8 mouse cellular contexts compared by ENCODE assay signal in genomic region chr6:29272312-29273072, GRCm38 (mm10). TPM values are rescaled to one million over a fixed set of nuclear protein-coding genes. Genes with fewer than 3 reads are reported as not detected.
DNase-seq lines count a peak whose midpoint lies in the region; ATAC-seq and TF ChIP-seq lines count a peak whose summit lies in the region.

TSS of gene Hilpda (plus strand) at chr6:29272488.

- peak; percentile 74; the same call in 1 of the 2 replicates for TF ChIP-seq EP300 in heart, adult 2 months (IDR thresholded peaks at IDR 0.05; ENCODE audit: insufficient read depth, low read depth, low read length)

- WGBS in embryonic facial prominence, embryonic 13.5 days, result under 1% methylated on average over 46 of the region's 46 CpGs
- under 1% methylated on average over 46 of the region's 46 CpGs for WGBS in heart, adult 2 months
- under 1% methylated on average over 46 of the region's 46 CpGs for WGBS in limb, embryonic 13.5 days
- WGBS in midbrain, embryonic 16.5 days, result under 1% methylated on average over 45 of the region's 46 CpGs

- peaks cover 18% of the 10 kb centered on the region for H3K4me1 ChIP-seq in embryonic facial prominence, embryonic 13.5 days
- peaks cover 4% of the 10 kb centered on the region for H3K4me1 ChIP-seq in heart, adult 2 months (ENCODE audit: control insufficient read depth, insufficient read depth, low read length)
- H3K4me1 ChIP-seq in limb, embryonic 13.5 days, result peaks cover 13% of the 10 kb centered on the region
- peaks cover 10% of the 10 kb centered on the region for H3K4me1 ChIP-seq in midbrain, embryonic 16.5 days (ENCODE audit: control insufficient read depth, insufficient read depth, low read length)

- H3K9ac ChIP-seq in embryonic facial prominence, embryonic 13.5 days, result peak within 1 kb of the TSS; percentile 82
- H3K9ac ChIP-seq in heart, adult 2 months (ENCODE audit: low read depth, low read length), result peak within 1 kb of the TSS; percentile 69
- H3K9ac ChIP-seq in limb, embryonic 13.5 days, result peak within 1 kb of the TSS; percentile 79
- peak within 1 kb of the TSS; percentile 85 for H3K9ac ChIP-seq in midbrain, embryonic 16.5 days (ENCODE audit: low read depth, low read length)

- peak within 1 kb of the TSS; percentile 65 for H3K4me3 ChIP-seq in embryonic facial prominence, embryonic 13.5 days
- peak within 1 kb of the TSS; percentile 64 for H3K4me3 ChIP-seq in heart, adult 2 months
- peak within 1 kb of the TSS; percentile 59 for H3K4me3 ChIP-seq in limb, embryonic 13.5 days
- peak within 1 kb of the TSS; percentile 72 for H3K4me3 ChIP-seq in midbrain, embryonic 16.5 days (ENCODE audit: low read depth, low read length)

- no peaks in the 10 kb centered on the region for H3K9me3 ChIP-seq in embryonic facial prominence, embryonic 13.5 days
- H3K9me3 ChIP-seq in limb, embryonic 13.5 days, result no peaks in the 10 kb centered on the region
- no peaks in the 10 kb centered on the region for H3K9me3 ChIP-seq in midbrain, embryonic 16.5 days (replicated peaks; ENCODE audit: control insufficient read depth, low read length, poor library complexity, severe bottlenecking)

- peak; percentile 95 for TF ChIP-seq POLR2A in heart, adult 2 months (IDR thresholded peaks at IDR 0.05; ENCODE audit: insufficient read depth, low read depth, low read length)

- DNase-seq in 3134 (ENCODE audit: extremely low read depth, insufficient read length, low spot score), result peak; percentile 98
- DNase-seq in adrenal gland, postnatal 36 days, result peak; percentile 95
- DNase-seq in heart, adult 2 months, result peak; percentile 92 to 95
- DNase-seq in kidney, adult 8-10 months, result peak; percentile 90 to 93
- peak; percentile 77 to 92 for DNase-seq in spleen, postnatal 10 days (ENCODE audit: low spot score in 2 of 2)

- 0 out of 2 replicates have a peak, but pooled peaks cover 4% of the 10 kb centered on the region for H3K27me3 ChIP-seq in embryonic facial prominence, embryonic 13.5 days
- no peaks in the 10 kb centered on the region for H3K27me3 ChIP-seq in heart, adult 2 months (ENCODE audit: control insufficient read depth, insufficient read depth, low read length)
- no peaks in the 10 kb centered on the region for H3K27me3 ChIP-seq in limb, embryonic 13.5 days
- H3K27me3 ChIP-seq in midbrain, embryonic 16.5 days (ENCODE audit: control insufficient read depth, insufficient read depth, low read depth, low read length), result no peaks in the 10 kb centered on the region

- H3K27ac ChIP-seq in embryonic facial prominence, embryonic 13.5 days, result peak within 1 kb of the TSS; percentile 64
- H3K27ac ChIP-seq in heart, adult 2 months, result peak within 1 kb of the TSS; percentile 95
- H3K27ac ChIP-seq in limb, embryonic 13.5 days, result peak within 1 kb of the TSS; percentile 56; the same call in 1 of the 2 replicates
- H3K27ac ChIP-seq in midbrain, embryonic 16.5 days (ENCODE audit: low read length), result peak within 1 kb of the TSS; percentile 55

- H3K4me2 ChIP-seq in embryonic facial prominence, embryonic 13.5 days, result peak within 1 kb of the TSS; percentile 61
- H3K4me2 ChIP-seq in limb, embryonic 13.5 days (replicated peaks), result peak within 1 kb of the TSS; percentile 73
- peak within 1 kb of the TSS; percentile 87 for H3K4me2 ChIP-seq in midbrain, embryonic 16.5 days (ENCODE audit: low read length)

- H3K36me3 ChIP-seq in embryonic facial prominence, embryonic 13.5 days, result peaks cover 15% of the 10 kb centered on the region
- H3K36me3 ChIP-seq in heart, adult 2 months (ENCODE audit: control insufficient read depth, insufficient read depth, low read length), result no peaks in the 10 kb centered on the region
- H3K36me3 ChIP-seq in limb, embryonic 13.5 days, result peaks cover 20% of the 10 kb centered on the region
- no peaks in the 10 kb centered on the region for H3K36me3 ChIP-seq in midbrain, embryonic 16.5 days (ENCODE audit: control insufficient read depth, insufficient read depth, low read length)

- intact Hi-C loops in heart, adult 2 months (cut with DNase I), result loop anchor here (5.0 to 10.0 kb wide), 2 partner anchors 75 to 1422 kb away; partner anchors contain the start of genes Calu and Cep41

- no peaks in the 10 kb centered on the region for H3K79me2 ChIP-seq in heart, adult 2 months (replicated peaks; ENCODE audit: control insufficient read depth, insufficient read depth, low read length)

- peak; percentile 95 for ATAC-seq in embryonic facial prominence, embryonic 13.5 days (ENCODE audit: insufficient number of reproducible peaks, insufficient read depth, low FRiP score, low TSS enrichment, low read depth)
- ATAC-seq in limb, embryonic 13.5 days (ENCODE audit: low FRiP score, low read depth), result peak; percentile 98
- peak; percentile 97 for ATAC-seq in midbrain, embryonic 16.5 days

- no peak for TF ChIP-seq CTCF in heart, adult 2 months (IDR thresholded peaks at IDR 0.05)

RNA-seq across cellular contexts. Expression of gene Hilpda, which starts in this region (rescaled TPM):
- 1 to 10 TPM; 6.0 to 7.0 TPM for total RNA-seq in adrenal gland, postnatal 36 days (2021)
- polyA plus RNA-seq in embryonic facial prominence, embryonic 13.5 days (2015; fragmentation: Nextera tagmentation; extraction: Ambion mirVana), result 43.1 and 45.7 TPM in 2 replicates
- 1 to 10 TPM; 5.3 TPM for total RNA-seq in heart, adult 2 months (2021)
- 12.1 and 15.8 TPM in 2 replicates for polyA plus RNA-seq in heart, adult 2 months (2012; rRNA removed)
- polyA plus RNA-seq in limb, embryonic 13.5 days (2015; fragmentation: Nextera tagmentation; extraction: Ambion mirVana), result 51.8 and 53.3 TPM in 2 replicates
- polyA plus RNA-seq in midbrain, embryonic 16.5 days (2015; fragmentation: Nextera tagmentation; extraction: Ambion mirVana), result 34.8 and 36.4 TPM in 2 replicates

Comparison
In these comparisons a context has a peak if more than half of its experiments do, and no peak if none do; other contexts are left out.
1. Peak in every context shown above with its lines: DNase-seq, ATAC-seq, H3K4me3 ChIP-seq and H3K27ac ChIP-seq.